Mouse (Mus musculus) kidney, adult 18-20 months (tissue): ENCODE measurements around the gene Tmem88b.
"Not testable (repeated sequence)": the region's sequence is repeated elsewhere in the genome, so short reads cannot be mapped to it uniquely, and the experiment has no call there.

Experiments
- DNase-seq: peaks from one replicate; pipeline ENCODE4 v3.0.0; 2021

The Tmem88b gene

GRCm38 (mm10) chr4:155759862-155760612, 25.6 kb downstream of the Tmem88b start:
- peak; percentile 27 for DNase-seq

GRCm38 (mm10) chr4:155757011-155757410, 28.7 kb downstream of the Tmem88b start:
- no peak for DNase-seq

GRCm38 (mm10) chr4:155746575-155747490, 38.8 kb downstream of the Tmem88b start:
- no peak for DNase-seq

GRCm38 (mm10) chr4:155746036-155746548, 39.6 kb downstream of the Tmem88b start:
- no peak for DNase-seq

- no peak for DNase-seq
Measured at GRCm38 (mm10) chr4:155745136-155745535, 40.5 kb downstream of the Tmem88b start.

GRCm38 (mm10) chr4:155744474-155744873, 41.2 kb downstream of the Tmem88b start:
- DNase-seq: no peak

- no peak for DNase-seq
Measured at GRCm38 (mm10) chr4:155742684-155743083, 43.0 kb downstream of the Tmem88b start.

GRCm38 (mm10) chr4:155740681-155741080, 45.0 kb downstream of the Tmem88b start:
- not testable (repeated sequence) for DNase-seq

GRCm38 (mm10) chr4:155739741-155740636, 45.7 kb downstream of the Tmem88b start:
- DNase-seq: peak; percentile 44

- DNase-seq: no peak
Measured at GRCm38 (mm10) chr4:155739152-155739551, 46.5 kb downstream of the Tmem88b start.

GRCm38 (mm10) chr4:155738262-155738661, 47.4 kb downstream of the Tmem88b start:
- no peak for DNase-seq

- no peak for DNase-seq
Measured at GRCm38 (mm10) chr4:155736421-155736820, 49.3 kb downstream of the Tmem88b start.

- DNase-seq: no peak
Measured at GRCm38 (mm10) chr4:155735788-155736187, 49.9 kb downstream of the Tmem88b start.

GRCm38 (mm10) chr4:155734951-155735702, 50.5 kb downstream of the Tmem88b start:
- DNase-seq: peak; percentile 66

GRCm38 (mm10) chr4:155734350-155734941, 51.2 kb downstream of the Tmem88b start, which contains the start of gene Tmem240:
Gene Tmem240, plus strand, starts transcription at chr4:155734800.
- peak; percentile 83 for DNase-seq

- no peak for DNase-seq
Measured at GRCm38 (mm10) chr4:155733267-155733666, 52.4 kb downstream of the Tmem88b start.
